Mouse (Mus musculus): Measurements from ENCODE around the gene Slit1. TPM values are rescaled to one million over a fixed set of nuclear protein-coding genes. Genes with fewer than 3 reads are reported as not detected.

The Slit1 gene
- total and polyA plus RNA-seq, 3 experiments = 0.16 to 0.30 TPM; not detected in 1

DNA sequence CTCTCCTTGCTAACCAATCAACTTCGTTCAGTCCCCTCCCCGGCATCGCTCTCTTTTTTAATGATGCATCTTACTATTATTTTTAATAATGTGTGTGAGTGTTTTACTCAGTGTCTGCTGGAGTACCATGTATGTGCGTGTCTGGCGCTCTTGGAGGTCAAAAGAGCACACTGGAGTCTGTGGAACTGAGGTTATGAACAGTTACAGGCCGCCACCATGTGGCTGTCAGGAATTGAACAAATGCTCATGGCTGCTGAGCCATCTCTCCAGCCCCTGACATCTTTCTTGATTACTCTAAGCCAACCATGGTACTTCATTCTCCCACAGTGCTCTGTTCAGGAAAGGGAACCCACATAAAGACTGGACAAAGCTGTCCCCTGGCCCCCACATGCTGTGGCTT lies 16.3 kb upstream of the Slit1 start:
- dilution Hi-C loops (cut with MboI; ENCODE audit: extremely low pct_ligation_motif_present, extremely low pct_unique_long_range_greater_than_20kb, low sequenced_read_pairs) = no loop called here
- Histone ChIP-seq H3K9me3 (replicated peaks; ENCODE audit: low read length) (no peaks in the 10 kb centered on the region), H3K79me2 (replicated peaks; ENCODE audit: control insufficient read depth, extremely low read depth, insufficient read depth, poor library complexity, severe bottlenecking) (no peaks in the 10 kb centered on the region), H3K27me3 (replicated peaks) (no peaks in the 10 kb centered on the region), H3K9ac (ENCODE audit: insufficient read depth, low read depth) (no peak overlapping the region), H3K27ac (ENCODE audit: insufficient read depth, low read depth) (no peak overlapping the region), H3K4me1 (ENCODE audit: control insufficient read depth in 1 of 2, insufficient read depth in 2 of 2) (peaks cover 3 to 18% of the 10 kb centered on the region in 2 experiments; a peak in 3 of 4 replicates), H3K4me2 (ENCODE audit: insufficient read depth, low read depth, poor library complexity, severe bottlenecking) (no peak overlapping the region), H3K36me3 (replicated peaks in 1 of 2; ENCODE audit: control insufficient read depth in 1 of 2, insufficient read depth in 1 of 2, low read length in 1 of 2) (peaks cover 0 to 19% of the 10 kb centered on the region in 2 experiments), H3K4me3 (replicated peaks in 1 of 3; ENCODE audit: low read depth in 2 of 3, low read length in 2 of 3, poor library complexity in 1 of 3) (no peak overlapping the region)
- TF ChIP-seq NRF1 (IDR thresholded peaks at IDR 0.05; ENCODE audit: low read depth, low read length) (no peak), RAD21 (IDR thresholded peaks at IDR 0.05; ENCODE audit: low read depth, low read length) (peak; percentile 51), CTCF (conservative IDR thresholded peaks at IDR 0.05 in 1 of 2, IDR thresholded peaks at IDR 0.05 in 1 of 2; ENCODE audit: low read depth in 2 of 2, low read length in 2 of 2) (peak in 1 of 2 experiments; percentile 57; a peak in 2 of 4 replicates), SMC3 (IDR thresholded peaks at IDR 0.05; ENCODE audit: low read depth, low read length) (peak; percentile 46), UBTF (IDR thresholded peaks at IDR 0.05; ENCODE audit: low read depth, low read length) (no peak)
- no peak for DNase-seq (ENCODE audit: extremely low read depth)
- in situ Hi-C loops (cut with MboI; ENCODE audit: low pct_ligation_motif_present, low pct_unique_long_range_greater_than_20kb, low sequenced_read_pairs) = loop anchor here (5.0 to 25.0 kb wide), 2 partner anchors 102 to 447 kb away; no protein-coding TSS in a partner anchor

DNA sequence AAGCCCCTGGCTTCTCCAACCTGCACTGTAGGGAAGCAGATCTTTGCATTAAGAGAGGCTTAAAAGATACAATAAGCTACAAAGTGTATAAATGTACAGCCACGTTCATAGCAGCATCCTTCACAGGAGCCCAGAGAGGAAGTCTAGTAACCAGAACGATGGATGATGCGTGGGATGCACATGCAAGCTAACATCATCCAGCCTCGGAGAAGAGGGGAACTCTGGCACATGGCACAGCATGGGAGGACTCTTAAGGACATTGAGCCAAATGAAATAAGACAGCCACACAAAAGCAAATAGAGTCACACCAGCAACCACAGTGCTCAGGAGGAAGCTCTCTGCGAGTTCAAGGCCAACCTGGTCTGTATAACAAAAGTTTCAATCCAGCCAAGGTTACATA lies 15.8 kb upstream of the Slit1 start:
- H3K36me3 ChIP-seq (replicated peaks in 1 of 2; ENCODE audit: control insufficient read depth in 1 of 2, insufficient read depth in 1 of 2, low read length in 1 of 2) = peaks cover 0 to 15% of the 10 kb centered on the region in 2 experiments
- no peak overlapping the region for H3K4me2 ChIP-seq (ENCODE audit: insufficient read depth, low read depth, poor library complexity, severe bottlenecking)
- TF ChIP-seq E2F4 (IDR thresholded peaks at IDR 0.05; ENCODE audit: insufficient replicate concordance, low read depth, low read length) (no peak), MAZ (IDR thresholded peaks at IDR 0.05; ENCODE audit: low read depth, low read length) (no peak)
- DNase-seq (ENCODE audit: extremely low read depth) = no peak
- H3K27me3 ChIP-seq (replicated peaks) = no peaks in the 10 kb centered on the region
- H3K79me2 ChIP-seq (replicated peaks; ENCODE audit: control insufficient read depth, extremely low read depth, insufficient read depth, poor library complexity, severe bottlenecking) = no peaks in the 10 kb centered on the region
- dilution Hi-C loops (cut with MboI; ENCODE audit: extremely low pct_ligation_motif_present, extremely low pct_unique_long_range_greater_than_20kb, low sequenced_read_pairs) (no loop called here), in situ Hi-C loops (cut with MboI; ENCODE audit: low pct_ligation_motif_present, low pct_unique_long_range_greater_than_20kb, low sequenced_read_pairs) (loop anchor here (5.0 to 25.0 kb wide), 2 partner anchors 102 to 447 kb away; no protein-coding TSS in a partner anchor)
- H3K4me1 ChIP-seq (ENCODE audit: control insufficient read depth in 1 of 2, insufficient read depth in 2 of 2) = peaks cover 3 to 17% of the 10 kb centered on the region in 2 experiments; a peak in 3 of 4 replicates
- H3K27ac ChIP-seq (ENCODE audit: insufficient read depth, low read depth) = no peak overlapping the region
- H3K9me3 ChIP-seq (replicated peaks; ENCODE audit: low read length) = no peaks in the 10 kb centered on the region
- no peak overlapping the region for H3K4me3 ChIP-seq (replicated peaks in 1 of 3; ENCODE audit: low read depth in 2 of 3, low read length in 2 of 3, poor library complexity in 1 of 3)
- H3K9ac ChIP-seq (ENCODE audit: insufficient read depth, low read depth) = no peak overlapping the region

DNA sequence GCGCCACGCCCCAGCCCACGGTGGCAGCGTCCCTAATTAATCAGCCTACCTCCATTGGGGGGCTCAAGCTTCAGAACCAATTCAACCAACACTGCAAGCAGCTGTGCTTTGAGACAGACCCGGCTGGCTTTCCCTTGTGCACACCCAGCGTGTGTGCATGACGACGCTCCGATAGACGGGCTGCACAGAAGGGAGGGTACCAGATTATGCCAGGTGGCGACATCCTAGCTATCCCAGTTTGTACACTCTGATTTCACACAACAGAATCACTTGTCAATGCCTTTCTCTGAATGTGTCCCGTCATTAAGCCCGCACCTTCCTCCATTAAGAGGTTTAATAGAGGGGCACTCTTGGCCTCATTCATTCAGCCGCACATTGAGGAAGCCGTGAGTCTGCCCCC lies 11.3 kb upstream of the Slit1 start:
- Histone ChIP-seq H3K27ac (ENCODE audit: insufficient read depth, low read depth) (no peak overlapping the region), H3K4me1 (ENCODE audit: control insufficient read depth in 1 of 2, insufficient read depth in 2 of 2) (no peaks in the 10 kb centered on the region), H3K27me3 (replicated peaks) (peaks cover 2% of the 10 kb centered on the region), H3K36me3 (replicated peaks in 1 of 2; ENCODE audit: control insufficient read depth in 1 of 2, insufficient read depth in 1 of 2, low read length in 1 of 2) (no peaks in the 10 kb centered on the region), H3K4me2 (ENCODE audit: insufficient read depth, low read depth, poor library complexity, severe bottlenecking) (no peak overlapping the region), H3K79me2 (replicated peaks; ENCODE audit: control insufficient read depth, extremely low read depth, insufficient read depth, poor library complexity, severe bottlenecking) (no peaks in the 10 kb centered on the region), H3K4me3 (replicated peaks in 1 of 3; ENCODE audit: low read depth in 2 of 3, low read length in 2 of 3, poor library complexity in 1 of 3) (no peak overlapping the region), H3K9me3 (replicated peaks; ENCODE audit: low read length) (no peaks in the 10 kb centered on the region), H3K9ac (ENCODE audit: insufficient read depth, low read depth) (no peak overlapping the region)
- no peak for DNase-seq (ENCODE audit: extremely low read depth)
- in situ Hi-C loops (cut with MboI; ENCODE audit: low pct_ligation_motif_present, low pct_unique_long_range_greater_than_20kb, low sequenced_read_pairs) (loop anchor here (5.0 to 25.0 kb wide), 2 partner anchors 97 to 442 kb away; no protein-coding TSS in a partner anchor), dilution Hi-C loops (cut with MboI; ENCODE audit: extremely low pct_ligation_motif_present, extremely low pct_unique_long_range_greater_than_20kb, low sequenced_read_pairs) (no loop called here)
- TF ChIP-seq CTCF (conservative IDR thresholded peaks at IDR 0.05 in 1 of 2, IDR thresholded peaks at IDR 0.05 in 1 of 2; ENCODE audit: low read depth in 2 of 2, low read length in 2 of 2) (no peak), MAX (IDR thresholded peaks at IDR 0.05; ENCODE audit: low read length) (no peak), SMC3 (IDR thresholded peaks at IDR 0.05; ENCODE audit: low read depth, low read length) (no peak), USF2 (conservative IDR thresholded peaks at IDR 0.05; ENCODE audit: low read depth, low read length) (no peak), E2F4 (IDR thresholded peaks at IDR 0.05; ENCODE audit: insufficient replicate concordance, low read depth, low read length) (no peak), TCF12 (IDR thresholded peaks at IDR 0.05; ENCODE audit: low read depth, low read length) (no peak), RCOR1 (conservative IDR thresholded peaks at IDR 0.05; ENCODE audit: low read depth, low read length) (no peak), MEF2A (IDR thresholded peaks at IDR 0.05; ENCODE audit: borderline replicate concordance, low read depth, low read length) (no peak), JUND (conservative IDR thresholded peaks at IDR 0.05; ENCODE audit: low read depth, low read length) (no peak), ZKSCAN1 (IDR thresholded peaks at IDR 0.05; ENCODE audit: borderline replicate concordance, low read depth, low read length) (no peak), CHD2 (IDR thresholded peaks at IDR 0.05; ENCODE audit: low read length) (no peak), MAFK (IDR thresholded peaks at IDR 0.05; ENCODE audit: insufficient replicate concordance, low read length) (no peak), UBTF (IDR thresholded peaks at IDR 0.05; ENCODE audit: low read depth, low read length) (no peak)

All from CH12.LX (cell line).